Mouse (Mus musculus) hindbrain, embryonic 15.5 days (tissue): ENCODE measurements at regions not wholly inside any gene's neighbourhood (a gene's known extent, or its start where the extent isn't known, plus 50 kb on each side); places are given as distances from the start of the nearest gene placed in this dataset.

Experiments used
- ATAC-seq: fragments of 200-750 bp; cut with Nextera tagmentation; 2 replicates; pipeline ENCODE4 v1.8.0; 2017; ENCODE audit warnings: low read depth, moderate number of reproducible peaks, moderate TSS enrichment; ENCODE audit not compliant: low FRiP score
- H3K27ac ChIP-seq: fragments of 300-500 bp; sonication (generic); replicated peaks from 2 replicates; pipeline ENCODE4 v1.5.1; 2015; ENCODE audit warnings: mild to moderate bottlenecking, inconsistent platforms
- H3K27me3 ChIP-seq: fragments of 300-500 bp; sonication (generic); 2 replicates; pipeline ENCODE4 v1.6.1; 2015; ENCODE audit warnings: control low read depth, inconsistent platforms
- H3K36me3 ChIP-seq: fragments of 300-500 bp; sonication (generic); 2 replicates; pipeline ENCODE4 v1.6.1; 2015; ENCODE audit warnings: control low read depth, inconsistent platforms
- H3K4me1 ChIP-seq: fragments of 300-500 bp; sonication (generic); replicated peaks from 2 replicates; pipeline ENCODE4 v1.6.1; 2015; ENCODE audit warnings: control low read depth, inconsistent platforms
- H3K4me2 ChIP-seq: fragments of 300-500 bp; sonication (generic); 2 replicates; pipeline ENCODE4 v1.6.1; 2015; ENCODE audit warnings: moderate library complexity, mild to moderate bottlenecking, inconsistent platforms
- H3K4me3 ChIP-seq: fragments of 300-500 bp; sonication (generic); 2 replicates; pipeline ENCODE4 v1.5.1; 2015; ENCODE audit warnings: mild to moderate bottlenecking, inconsistent platforms
- H3K9ac ChIP-seq: fragments of 300-500 bp; sonication (generic); 2 replicates; pipeline ENCODE4 v1.6.1; 2015; ENCODE audit warnings: inconsistent platforms
- H3K9me3 ChIP-seq: fragments of 300-500 bp; sonication (generic); 2 replicates; pipeline ENCODE4 v1.6.1; 2016; ENCODE audit warnings: control low read depth, inconsistent platforms
- WGBS: fragments of 180-500 bp; shearing (Covaris S2); methylation state at CpG from one replicate; pipeline ENCODE4 v1.1.7; 2015; 5-methylcytosine and 5-hydroxymethylcytosine counted together

- peak overlapping the region; percentile 72 for H3K27ac ChIP-seq
- H3K4me2 ChIP-seq, result 0 out of 2 replicates have a peak overlapping the region, but pooled peaks have one; percentile 0
- WGBS, result 9% methylated on average over 7 of the region's 7 CpGs
- H3K9me3 ChIP-seq, result no peaks in the 10 kb centered on the region
- no peaks in the 10 kb centered on the region for H3K36me3 ChIP-seq
- no peaks in the 10 kb centered on the region for H3K27me3 ChIP-seq
- H3K4me1 ChIP-seq, result peaks cover 16% of the 10 kb centered on the region
- H3K9ac ChIP-seq, result no peak overlapping the region
- no peak overlapping the region for H3K4me3 ChIP-seq
- peak; percentile 95 for ATAC-seq
Observed at GRCm38 (mm10) chr14:24550763-24551471, 64.0 kb downstream of the Rps24 start.

DNA sequence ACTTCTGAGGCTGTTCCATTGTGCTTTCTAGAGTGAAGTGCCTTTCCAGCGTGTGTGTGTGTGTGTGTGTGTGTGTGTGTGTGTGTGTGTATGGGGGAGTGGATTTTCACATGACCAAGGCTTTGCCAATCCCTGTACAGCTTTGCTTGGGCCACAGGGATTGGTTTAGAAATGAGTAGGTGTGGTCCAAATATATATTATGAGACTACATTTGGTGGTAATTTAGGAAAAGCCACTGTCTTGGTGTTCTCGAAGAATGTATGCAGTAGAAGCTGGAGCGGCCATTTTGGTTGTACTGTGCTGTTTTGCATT lies 64.5 kb downstream of the Rps24 start:
- no peak; the same call in 1 of the 2 replicates for ATAC-seq
- Histone ChIP-seq H3K36me3 (no peaks in the 10 kb centered on the region), H3K4me3 (no peak overlapping the region), H3K27me3 (no peaks in the 10 kb centered on the region), H3K9ac (no peak overlapping the region), H3K4me1 (peaks cover 16% of the 10 kb centered on the region), H3K4me2 (0 out of 2 replicates have a peak overlapping the region, but pooled peaks have one; percentile 0), H3K27ac (peak overlapping the region; percentile 72), H3K9me3 (no peaks in the 10 kb centered on the region)
- 49% methylated on average over 3 of the region's 3 CpGs for WGBS

- Histone ChIP-seq H3K9ac (no peak overlapping the region), H3K27me3 (no peaks in the 10 kb centered on the region), H3K27ac (peak overlapping the region; percentile 61), H3K9me3 (no peaks in the 10 kb centered on the region), H3K4me3 (no peak overlapping the region), H3K36me3 (no peaks in the 10 kb centered on the region), H3K4me1 (peaks cover 19% of the 10 kb centered on the region), H3K4me2 (no peak overlapping the region)
- ATAC-seq, result peak; percentile 42; the same call in 1 of the 2 replicates
- 55% methylated on average over 9 of the region's 9 CpGs for WGBS
Observed at GRCm38 (mm10) chr14:24564801-24565624, 78.1 kb downstream of the Rps24 start.

- WGBS, result 48% methylated on average over 10 of the region's 10 CpGs
- ATAC-seq, result no peak
Observed at GRCm38 (mm10) chr14:24565718-24566322, 78.9 kb downstream of the Rps24 start.

GRCm38 (mm10) chr14:24575111-24575510 lies 88.2 kb downstream of the Rps24 start:
- Histone ChIP-seq H3K36me3 (no peaks in the 10 kb centered on the region), H3K27ac (no peak overlapping the region), H3K4me3 (no peak overlapping the region), H3K9me3 (no peaks in the 10 kb centered on the region), H3K4me1 (peaks cover 21% of the 10 kb centered on the region), H3K27me3 (no peaks in the 10 kb centered on the region), H3K4me2 (no peak overlapping the region), H3K9ac (no peak overlapping the region)
- WGBS, result 87% methylated on average over 5 of the region's 5 CpGs
- ATAC-seq, result no peak

More at GRCm38 (mm10) chr14:24565718-24566322, 78.9 kb downstream of the Rps24 start:
- H3K27ac ChIP-seq, result peak overlapping the region; percentile 49; the same call in 1 of the 2 replicates
- H3K27me3 ChIP-seq, result no peaks in the 10 kb centered on the region
- no peaks in the 10 kb centered on the region for H3K36me3 ChIP-seq
- no peak overlapping the region for H3K4me3 ChIP-seq
- H3K4me1 ChIP-seq, result peaks cover 19% of the 10 kb centered on the region
- H3K4me2 ChIP-seq, result no peak overlapping the region
- no peak overlapping the region for H3K9ac ChIP-seq
- no peaks in the 10 kb centered on the region for H3K9me3 ChIP-seq

DNA sequence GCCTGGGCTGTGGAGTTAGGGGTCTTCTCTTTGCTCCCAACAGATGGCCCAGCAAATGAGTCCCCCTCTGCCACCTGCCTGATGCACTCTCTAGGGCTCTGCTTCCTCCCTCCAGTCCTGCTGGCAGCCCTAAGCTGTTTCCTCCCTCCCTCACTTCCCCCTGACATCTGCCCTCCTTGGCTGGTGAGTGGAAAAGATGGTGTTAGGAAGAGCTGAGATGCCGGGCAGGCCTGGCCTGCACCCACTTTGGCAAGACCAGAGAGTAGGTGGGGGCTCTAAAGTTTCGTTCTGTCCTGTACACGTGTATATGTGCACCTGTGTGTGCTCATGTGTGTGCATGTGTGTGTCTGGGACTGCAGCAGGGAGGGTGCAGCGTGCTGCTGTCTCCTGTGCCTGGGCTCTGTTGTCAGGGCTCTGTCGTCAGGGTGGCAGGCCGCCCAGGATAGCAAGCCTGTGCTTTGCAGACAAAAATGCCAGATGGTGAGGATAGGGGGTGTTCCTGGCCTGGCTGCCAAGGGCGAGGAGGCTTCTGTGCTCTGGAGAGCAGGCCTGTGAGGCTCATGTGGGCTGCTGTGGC lies 91.7 kb downstream of the Rps24 start:
- peaks cover 21% of the 10 kb centered on the region for H3K4me1 ChIP-seq
- ATAC-seq, result peak; percentile 92
- no peaks in the 10 kb centered on the region for H3K9me3 ChIP-seq
- H3K4me3 ChIP-seq, result no peak overlapping the region
- H3K4me2 ChIP-seq, result 0 out of 2 replicates have a peak overlapping the region, but pooled peaks have one; percentile 10
- H3K27me3 ChIP-seq, result no peaks in the 10 kb centered on the region
- no peak overlapping the region for H3K9ac ChIP-seq
- peak overlapping the region; percentile 89 for H3K27ac ChIP-seq
- WGBS, result 12% methylated on average over 7 of the region's 7 CpGs
- no peaks in the 10 kb centered on the region for H3K36me3 ChIP-seq

- no peaks in the 10 kb centered on the region for H3K27me3 ChIP-seq
- no peaks in the 10 kb centered on the region for H3K9me3 ChIP-seq
- 0 out of 2 replicates have a peak overlapping the region, but pooled peaks have one; percentile 9 for H3K9ac ChIP-seq
- no peak overlapping the region for H3K4me3 ChIP-seq
- 12% methylated on average over 9 of the region's 9 CpGs for WGBS
- peak overlapping the region; percentile 89 for H3K27ac ChIP-seq
- ATAC-seq, result no peak
- peaks cover 21% of the 10 kb centered on the region for H3K4me1 ChIP-seq
- H3K4me2 ChIP-seq, result no peak overlapping the region
- no peaks in the 10 kb centered on the region for H3K36me3 ChIP-seq
Observed at GRCm38 (mm10) chr14:24579153-24579795, 92.3 kb downstream of the Rps24 start.

DNA sequence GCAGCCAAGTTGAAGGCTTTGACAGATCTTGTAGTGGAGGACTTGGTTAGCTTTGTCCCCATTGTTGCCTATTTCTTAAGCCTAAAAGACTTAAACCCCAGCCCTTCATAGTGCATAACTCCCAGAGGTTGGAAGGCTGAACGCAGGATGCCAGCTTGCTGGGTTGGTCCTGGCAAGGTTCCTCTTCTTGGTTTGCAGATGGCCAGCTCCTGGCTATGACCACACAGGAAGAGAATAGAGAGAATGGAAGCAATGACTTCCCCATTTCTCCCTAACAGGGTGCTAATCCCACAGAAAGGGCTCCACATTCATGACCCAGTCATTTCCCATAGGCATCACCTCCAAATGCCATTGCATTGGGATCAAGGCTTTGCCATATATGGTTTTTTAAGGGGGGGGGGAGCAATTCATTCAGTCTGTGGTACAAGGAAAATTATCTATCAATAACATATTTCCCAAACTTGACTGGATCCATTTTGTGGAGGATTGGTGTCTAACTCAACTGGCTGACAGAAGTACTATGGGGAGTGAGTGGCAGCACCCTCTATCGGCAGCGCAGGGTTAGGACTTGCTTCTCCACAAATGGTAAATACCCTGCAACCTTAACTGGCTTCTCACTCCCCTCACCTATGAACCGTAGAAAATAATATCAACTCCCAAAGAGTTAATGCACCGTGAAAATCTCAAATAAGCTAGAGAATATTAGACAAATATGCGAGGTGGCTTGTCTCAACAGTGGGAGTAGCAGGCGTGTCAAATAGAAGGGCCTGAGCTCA lies 99.4 kb downstream of the Rps24 start:
- Histone ChIP-seq H3K27ac (peak overlapping the region; percentile 90), H3K36me3 (no peaks in the 10 kb centered on the region), H3K27me3 (no peaks in the 10 kb centered on the region), H3K4me3 (no peak overlapping the region), H3K4me2 (no peak overlapping the region), H3K9me3 (no peaks in the 10 kb centered on the region), H3K9ac (no peak overlapping the region), H3K4me1 (peaks cover 21% of the 10 kb centered on the region)
- 45% methylated on average over 7 of the region's 7 CpGs for WGBS
- ATAC-seq, result 0 out of 2 replicates have a peak, but pooled peaks have one; percentile 27

- no peaks in the 10 kb centered on the region for H3K36me3 ChIP-seq
- WGBS, result 33% methylated on average over 12 of the region's 12 CpGs
- no peaks in the 10 kb centered on the region for H3K27me3 ChIP-seq
- H3K4me2 ChIP-seq, result peak overlapping the region; percentile 20; the same call in 1 of the 2 replicates
- H3K9ac ChIP-seq, result peak overlapping the region; percentile 21; the same call in 1 of the 2 replicates
- no peaks in the 10 kb centered on the region for H3K9me3 ChIP-seq
- H3K27ac ChIP-seq, result peak overlapping the region; percentile 90
- peaks cover 21% of the 10 kb centered on the region for H3K4me1 ChIP-seq
- no peak overlapping the region for H3K4me3 ChIP-seq
- peak; percentile 85 for ATAC-seq
Observed at GRCm38 (mm10) chr14:24586982-24587672, 100.2 kb downstream of the Rps24 start.

- Histone ChIP-seq H3K27ac (peak overlapping the region; percentile 90), H3K9ac (no peak overlapping the region), H3K27me3 (no peaks in the 10 kb centered on the region), H3K9me3 (no peaks in the 10 kb centered on the region), H3K4me3 (no peak overlapping the region), H3K4me1 (peaks cover 21% of the 10 kb centered on the region), H3K4me2 (no peak overlapping the region), H3K36me3 (no peaks in the 10 kb centered on the region)
- WGBS, result 44% methylated on average over 3 of the region's 3 CpGs
- no peak for ATAC-seq
Observed at GRCm38 (mm10) chr14:24588041-24588440, 101.1 kb downstream of the Rps24 start.
